Mouse (Mus musculus) MEL (cell line): Measurements from ENCODE around the gene Larp1b. TPM values are rescaled to one million over a fixed set of nuclear protein-coding genes. Genes with fewer than 3 reads are reported as not detected.

Experiments used
- DNase-seq: peaks from one replicate; pipeline ENCODE4 v3.0.0; 2011; ENCODE audit warnings: low read depth, low spot score
- H3K27ac ChIP-seq: 2 replicates; pipeline ENCODE4 v1.5.1; 2012; ENCODE audit warnings: low read depth, mild to moderate bottlenecking, control low read depth, low read length, moderate library complexity; ENCODE audit not compliant: control insufficient read depth
- H3K27me3 ChIP-seq, 2 experiments: fragments of 150-350 bp in 1 of 2; sonication (generic) in 1 of 2; 2 replicates each; pipeline ENCODE4 v1.6.1; 2012; ENCODE audit warnings: low read length in 2 of 2, mild to moderate bottlenecking in 2 of 2, improper control_type of control experiment in 1 of 2, moderate library complexity in 1 of 2; ENCODE audit not compliant: insufficient read depth in 2 of 2, control insufficient read depth in 1 of 2
- H3K36me3 ChIP-seq, 2 experiments: 2 replicates each; pipeline ENCODE4 v1.6.1; 2012 to 2014; ENCODE audit warnings: low read length in 2 of 2, improper control_type of control experiment in 1 of 2, inconsistent platforms in 1 of 2, mild to moderate bottlenecking in 1 of 2; ENCODE audit not compliant: insufficient read depth in 2 of 2, control insufficient read depth in 1 of 2
- H3K4me1 ChIP-seq, 2 experiments: fragments of 150-350 bp in 1 of 2; sonication (generic) in 1 of 2; 2 replicates each; pipeline ENCODE4 v1.6.1; 2012; ENCODE audit warnings: low read length in 2 of 2, improper control_type of control experiment in 1 of 2, mild to moderate bottlenecking in 1 of 2; ENCODE audit not compliant: insufficient read depth in 2 of 2, control insufficient read depth in 1 of 2
- H3K4me3 ChIP-seq, 2 experiments: fragments of 150-350 bp in 1 of 2; sonication (generic) in 1 of 2; 2 replicates each; pipeline ENCODE4 v1.5.1; 2012; ENCODE audit warnings: low read depth in 2 of 2, low read length in 2 of 2, mild to moderate bottlenecking in 2 of 2, moderate library complexity in 2 of 2, control low read depth in 1 of 2, improper control_type of control experiment in 1 of 2; ENCODE audit not compliant: control insufficient read depth in 1 of 2, insufficient read depth in 1 of 2
- H3K79me2 ChIP-seq: 2 replicates; pipeline ENCODE4 v1.6.1; 2012; ENCODE audit warnings: mild to moderate bottlenecking, low read length, moderate library complexity; ENCODE audit not compliant: control insufficient read depth, poor library complexity, insufficient read depth
- H3K9ac ChIP-seq: 2 replicates; pipeline ENCODE4 v1.6.1; 2012; ENCODE audit warnings: low read depth, mild to moderate bottlenecking, control low read depth, low read length, moderate library complexity; ENCODE audit not compliant: control insufficient read depth, poor library complexity, severe bottlenecking
- H3K9me3 ChIP-seq: fragments of 150-350 bp; sonication (generic); replicated peaks from 2 replicates; pipeline ENCODE4 v1.6.1; 2012; ENCODE audit warnings: mild to moderate bottlenecking, low read length, improper control_type of control experiment, moderate library complexity; ENCODE audit not compliant: insufficient read depth
- CHD1 ChIP-seq: IDR thresholded peaks from 2 replicates; pipeline ENCODE4 v1.6.1; 2012; ENCODE audit warnings: low read depth, mild to moderate bottlenecking, inconsistent platforms, low read length, improper control_type of control experiment
- CHD2 ChIP-seq: IDR thresholded peaks from 2 replicates; pipeline ENCODE4 v1.6.1; 2011; ENCODE audit warnings: low read length, improper control_type of control experiment
- EP300 ChIP-seq, 2 experiments: IDR thresholded peaks; 2 replicates each; pipeline ENCODE4 v1.6.1; 2011; ENCODE audit warnings: improper control_type of control experiment in 2 of 2, low read length in 2 of 2, low read depth in 1 of 2, mild to moderate bottlenecking in 1 of 2
- HCFC1 ChIP-seq: IDR thresholded peaks from 2 replicates; pipeline ENCODE4 v1.6.1; 2012; ENCODE audit warnings: low read depth, mild to moderate bottlenecking, inconsistent platforms, low read length, improper control_type of control experiment, moderate library complexity
- JUND ChIP-seq: IDR thresholded peaks from 2 replicates; pipeline ENCODE4 v1.6.1; 2011; ENCODE audit warnings: low read depth, mild to moderate bottlenecking, improper control_type of control experiment, low read length
- MAFK ChIP-seq: IDR thresholded peaks from 2 replicates; pipeline ENCODE4 v1.6.1; 2011; ENCODE audit warnings: low read depth, mild to moderate bottlenecking, low read length, improper control_type of control experiment, borderline replicate concordance
- MAX ChIP-seq: IDR thresholded peaks from 2 replicates; pipeline ENCODE4 v1.6.1; 2011; ENCODE audit warnings: low read length, improper control_type of control experiment
- MEF2A ChIP-seq: IDR thresholded peaks from 2 replicates; pipeline ENCODE4 v1.6.1; 2014; ENCODE audit warnings: low read depth, mild to moderate bottlenecking, inconsistent platforms, low read length, improper control_type of control experiment; ENCODE audit not compliant: poor library complexity, insufficient replicate concordance, severe bottlenecking; ENCODE audit errors: extremely low read depth
- MYC ChIP-seq: IDR thresholded peaks from 2 replicates; pipeline ENCODE4 v1.6.1; 2011; ENCODE audit warnings: low read depth, mild to moderate bottlenecking, low read length, improper control_type of control experiment, moderate library complexity
- POLR2A ChIP-seq, 2 experiments: IDR thresholded peaks; 2 replicates each; pipeline ENCODE4 v1.6.1; 2011 to 2012; ENCODE audit warnings: low read length in 2 of 2, mild to moderate bottlenecking in 2 of 2, control low read depth in 1 of 2, improper control_type of control experiment in 1 of 2, low read depth in 1 of 2, moderate library complexity in 1 of 2; ENCODE audit not compliant: control insufficient read depth in 1 of 2, insufficient read depth in 1 of 2, poor library complexity in 1 of 2
- POLR2AphosphoS2 ChIP-seq: IDR thresholded peaks from 2 replicates; pipeline ENCODE4 v1.6.1; 2011; ENCODE audit warnings: low read length, improper control_type of control experiment
- SIN3A ChIP-seq: IDR thresholded peaks from 2 replicates; pipeline ENCODE4 v1.6.1; 2012; ENCODE audit warnings: low read length, improper control_type of control experiment, inconsistent platforms
- SMC3 ChIP-seq: IDR thresholded peaks from 2 replicates; pipeline ENCODE4 v1.6.1; 2011; ENCODE audit warnings: low read depth, low read length, improper control_type of control experiment
- TBP ChIP-seq: IDR thresholded peaks from 2 replicates; pipeline ENCODE4 v1.8.0; 2011; ENCODE audit warnings: low read depth, low read length, improper control_type of control experiment
- TCF12 ChIP-seq: IDR thresholded peaks from 2 replicates; pipeline ENCODE4 v1.6.1; 2014; ENCODE audit warnings: low read depth, mild to moderate bottlenecking, inconsistent platforms, low read length, improper control_type of control experiment, moderate library complexity
- ZKSCAN1 ChIP-seq: IDR thresholded peaks from 2 replicates; pipeline ENCODE4 v1.6.1; 2012; ENCODE audit warnings: low read depth, mild to moderate bottlenecking, inconsistent platforms, low read length, improper control_type of control experiment, moderate library complexity
- ZMIZ1 ChIP-seq: IDR thresholded peaks from 2 replicates; pipeline ENCODE4 v1.6.1; 2012; ENCODE audit warnings: low read depth, mild to moderate bottlenecking, inconsistent platforms, low read length, improper control_type of control experiment, moderate library complexity
- polyA plus RNA-seq, 2 experiments: library from polyadenylated mRNA; stranded (reverse) in 1 of 2; unstranded in 1 of 2; fragments of >175 nt in 1 of 2; fragments of >200 nt in 1 of 2; gene quantifications; 2 replicates each; pipeline versions ENCODE4 v1.2.1 to v1.2.4; 2012; ENCODE audit warnings: low replicate concordance in 2 of 2, low read depth in 1 of 2; ENCODE audit not compliant: insufficient read length in 2 of 2, insufficient read depth in 1 of 2, missing spikeins in 1 of 2
- total RNA-seq: library from RNA; depleted of rRNA; stranded (reverse); fragments of 300-350 nt; gene quantifications from 2 replicates; pipeline ENCODE4 v1.2.3, GENCODE M21; 2012

Larp1b gene
- total and polyA plus RNA-seq, 3 experiments: 30.4 to 33.3 TPM; not detected in 1

DNA sequence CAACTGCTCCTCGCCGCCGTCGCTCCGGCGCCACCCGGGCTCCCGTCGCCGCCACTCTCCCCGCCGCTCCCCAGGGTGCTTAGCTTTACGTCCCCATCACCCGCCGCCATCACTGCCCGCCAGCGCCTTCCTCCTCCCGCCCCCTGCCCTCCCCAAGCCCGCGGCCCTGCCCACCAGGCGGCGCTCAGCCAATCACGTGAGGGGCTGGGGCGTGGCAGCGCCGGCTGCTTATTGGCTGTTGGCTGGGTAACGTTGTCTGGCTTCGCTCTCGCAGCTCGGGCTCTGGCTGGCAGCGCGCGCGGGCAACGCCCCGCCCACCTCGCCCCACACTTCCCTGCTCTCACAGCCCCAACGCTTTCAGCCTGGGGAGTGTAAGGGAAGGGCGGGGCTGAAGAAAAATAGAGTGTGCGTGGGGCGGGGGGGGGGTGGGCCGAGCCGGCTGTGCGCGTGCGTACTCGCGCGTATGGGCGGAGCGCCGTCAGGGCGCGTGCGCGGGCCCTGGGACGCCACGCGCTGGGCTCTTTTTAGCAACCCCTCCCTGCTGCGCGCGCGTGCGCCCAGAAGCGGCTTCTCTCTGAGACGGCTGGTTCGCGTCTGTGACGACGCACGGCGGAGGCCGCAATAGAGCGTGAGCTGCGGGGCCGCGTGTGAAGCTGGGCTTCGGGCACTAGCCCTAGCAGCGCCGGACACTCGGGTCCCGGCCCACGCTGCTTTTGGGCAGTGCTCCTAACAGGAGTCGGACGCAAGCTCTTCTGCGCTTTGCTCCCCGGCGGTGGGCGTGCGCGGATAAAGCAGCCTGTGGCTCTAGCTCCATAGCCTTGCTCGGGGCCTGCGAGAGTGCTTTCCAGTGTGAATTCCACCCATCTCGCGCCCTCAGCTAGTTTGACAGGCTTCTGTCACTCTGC is 133.5 kb downstream of the Larp1b start, which contains the start of gene Pgrmc2 (continued):
- peak; percentile 92 for TF ChIP-seq ZMIZ1
- peak; percentile 91 for TF ChIP-seq POLR2AphosphoS2
- TF ChIP-seq MEF2A: no peak
- TF ChIP-seq SIN3A: peak; percentile 80
- peak; percentile 33; the same call in 1 of the 2 replicates for TF ChIP-seq TCF12
- peak; percentile 97 to 98 for TF ChIP-seq POLR2A (IDR thresholded peaks at IDR 0.05; ENCODE audit: control insufficient read depth in 1 of 2, insufficient read depth in 1 of 2, low read depth in 1 of 2, low read length in 2 of 2, poor library complexity in 1 of 2)
- TF ChIP-seq MYC: peak; percentile 76; the same call in 1 of the 2 replicates
- no peak for TF ChIP-seq JUND

DNA sequence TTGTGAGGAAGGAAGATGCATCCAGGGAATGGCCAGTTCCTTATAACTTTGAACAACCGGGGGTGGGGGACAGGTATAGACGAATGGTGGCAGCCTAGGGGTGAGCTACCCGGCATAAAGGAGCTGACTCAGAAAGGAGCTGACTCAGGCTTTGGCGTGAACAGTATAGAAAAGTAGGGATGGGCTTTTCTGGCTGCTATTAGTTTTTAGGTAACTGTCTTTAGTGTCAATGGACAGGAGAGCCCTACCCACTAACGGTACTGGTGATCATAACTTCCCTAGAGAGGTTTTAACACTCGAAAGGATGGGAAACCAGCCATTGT is 134.1 kb downstream of the Larp1b start:
- TF ChIP-seq TBP: 0 out of 2 replicates have a peak, but pooled peaks have one; percentile 30
- TF ChIP-seq ZKSCAN1: no peak
- TF ChIP-seq MYC: no peak
- TF ChIP-seq MAFK: peak; percentile 71; the same call in 1 of the 2 replicates
- no peak for TF ChIP-seq MAX
- TF ChIP-seq HCFC1: no peak
- TF ChIP-seq EP300 (IDR thresholded peaks at IDR 0.05; ENCODE audit: low read depth in 1 of 2, low read length in 2 of 2): 0 out of 4 replicates have a peak, but pooled peaks of 1 of the 2 experiments have one; percentile 16
- no peak for TF ChIP-seq MEF2A
- TF ChIP-seq JUND: no peak
- 0 out of 2 replicates have a peak, but pooled peaks have one; percentile 23 for TF ChIP-seq CHD1
- TF ChIP-seq CHD2: no peak
- 0 out of 2 replicates have a peak, but pooled peaks have one; percentile 3 for TF ChIP-seq SMC3
- no peak; the same call in 1 of the 2 replicates for TF ChIP-seq SIN3A
- DNase-seq: no peak

More for the DNA sequence above, 134.1 kb downstream of the Larp1b start:
- no peaks in the 10 kb centered on the region for H3K27me3 ChIP-seq
- H3K4me1 ChIP-seq: peaks cover 0 to 11% of the 10 kb centered on the region in 2 experiments; a peak in 3 of 4 replicates
- peaks cover 24% of the 10 kb centered on the region for H3K79me2 ChIP-seq
- no peaks in the 10 kb centered on the region for H3K9me3 ChIP-seq
- H3K36me3 ChIP-seq: peaks cover 0 to 17% of the 10 kb centered on the region in 2 experiments; a peak in 2 of 4 replicates
- H3K27ac ChIP-seq: peak overlapping the region; percentile 83
- peak overlapping the region; percentile 93 for H3K4me3 ChIP-seq
- H3K9ac ChIP-seq: peak overlapping the region; percentile 98
